Mouse (Mus musculus) cerebellum, adult 2 months (tissue): ENCODE measurements around the gene E430018J23Rik. TPM values are rescaled to one million over a fixed set of nuclear protein-coding genes. Genes with fewer than 3 reads are reported as not detected.

Experiments used
- DNase-seq, 2 experiments: peaks; one replicate each; pipeline ENCODE4 v3.0.0; 2021
- H3K27ac ChIP-seq: fragments of 200-500 bp; 2 replicates; pipeline ENCODE4 v1.5.1; 2012; ENCODE audit warnings: low read length, control low read depth, inconsistent platforms; ENCODE audit not compliant: insufficient read depth
- H3K27me3 ChIP-seq: fragments of 200-500 bp; 2 replicates; pipeline ENCODE4 v1.6.1; 2012; ENCODE audit warnings: inconsistent platforms, mild to moderate bottlenecking, low read length, moderate library complexity; ENCODE audit not compliant: control insufficient read depth, insufficient read depth
- H3K4me1 ChIP-seq: fragments of 200-500 bp; 2 replicates; pipeline ENCODE4 v1.6.1; 2011; ENCODE audit warnings: low read length; ENCODE audit not compliant: control insufficient read depth, insufficient read depth
- H3K4me3 ChIP-seq: fragments of 200-500 bp; replicated peaks from 2 replicates; pipeline ENCODE3; 2011; ENCODE audit warnings: mild to moderate bottlenecking, low read depth, low read length, control low read depth; ENCODE audit not compliant: insufficient read depth
- CTCF ChIP-seq: fragments of 200-500 bp; IDR thresholded peaks from 2 replicates; pipeline ENCODE4 v1.5.1; 2011; ENCODE audit warnings: low read depth, mild to moderate bottlenecking, control low read depth, low read length, moderate library complexity, borderline replicate concordance; ENCODE audit not compliant: insufficient read depth
- POLR2A ChIP-seq: fragments of 200-500 bp; IDR thresholded peaks from 2 replicates; pipeline ENCODE4 v1.6.1; 2011; ENCODE audit warnings: low read length, control low read depth, borderline replicate concordance; ENCODE audit not compliant: insufficient read depth
- WGBS: fragments of 180-500 bp; shearing (Covaris S2); methylation state at CpG from one replicate; pipeline ENCODE4 v1.1.7; 2018; 5-methylcytosine and 5-hydroxymethylcytosine counted together
- polyA plus RNA-seq: library from polyadenylated mRNA; depleted of rRNA; stranded (reverse); fragments of >200 nt; gene quantifications from 2 replicates; pipeline ENCODE4 v1.2.3, GENCODE M21; 2012

The E430018J23Rik gene
- polyA plus RNA-seq, 1 experiment: 4.8 TPM

DNA sequence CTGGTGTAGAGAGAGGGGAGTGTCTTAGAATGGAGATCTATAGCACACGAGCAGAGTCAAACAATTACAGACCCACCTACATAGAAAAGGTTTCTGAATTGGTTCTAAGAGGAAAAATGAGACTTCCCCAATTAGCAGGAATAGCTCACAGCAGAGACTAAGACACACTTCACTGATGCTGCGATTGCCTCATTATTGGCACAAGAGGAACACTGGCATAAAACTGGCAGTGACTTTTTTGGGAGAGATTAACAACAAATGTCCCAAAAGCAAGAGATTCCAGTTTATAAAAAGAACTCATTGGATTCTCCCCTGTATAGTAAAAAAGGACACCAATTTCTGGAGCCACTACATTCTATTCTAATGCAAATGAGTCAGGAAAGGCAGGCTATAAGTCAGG, 35.6 kb downstream of the E430018J23Rik start:
- no peak for DNase-seq
- H3K27ac ChIP-seq: no peak overlapping the region
- no peak for TF ChIP-seq CTCF
- no peak for TF ChIP-seq POLR2A
- no peaks in the 10 kb centered on the region for H3K27me3 ChIP-seq
- no peak overlapping the region for H3K4me3 ChIP-seq
- WGBS: 51% methylated on average over 2 of the region's 2 CpGs
- no peaks in the 10 kb centered on the region for H3K4me1 ChIP-seq

DNA sequence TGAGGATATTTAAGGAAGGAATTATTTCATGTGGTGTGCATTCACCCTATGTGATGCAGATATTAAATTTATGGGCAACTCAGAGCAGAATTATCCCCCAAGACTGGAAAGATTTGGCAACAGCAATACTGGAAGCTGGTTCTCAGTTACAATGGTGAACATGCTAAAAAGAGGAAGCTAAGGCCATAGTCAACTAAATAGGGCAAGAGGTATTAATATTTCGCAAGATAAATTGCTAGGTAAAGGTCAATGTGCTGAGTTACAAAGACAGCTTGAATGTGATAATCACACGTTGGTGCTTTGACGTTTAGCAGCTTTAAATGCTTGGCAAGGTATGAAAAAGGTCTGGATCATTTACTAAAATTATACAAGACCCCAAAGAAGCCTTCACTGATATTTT, 37.6 kb downstream of the E430018J23Rik start:
- H3K4me1 ChIP-seq: no peaks in the 10 kb centered on the region
- H3K4me3 ChIP-seq: no peak overlapping the region
- no peak for DNase-seq
- 67% methylated on average over 3 of the region's 3 CpGs for WGBS
- no peaks in the 10 kb centered on the region for H3K27me3 ChIP-seq
- TF ChIP-seq POLR2A (no peak), CTCF (no peak)
- no peak overlapping the region for H3K27ac ChIP-seq

DNA sequence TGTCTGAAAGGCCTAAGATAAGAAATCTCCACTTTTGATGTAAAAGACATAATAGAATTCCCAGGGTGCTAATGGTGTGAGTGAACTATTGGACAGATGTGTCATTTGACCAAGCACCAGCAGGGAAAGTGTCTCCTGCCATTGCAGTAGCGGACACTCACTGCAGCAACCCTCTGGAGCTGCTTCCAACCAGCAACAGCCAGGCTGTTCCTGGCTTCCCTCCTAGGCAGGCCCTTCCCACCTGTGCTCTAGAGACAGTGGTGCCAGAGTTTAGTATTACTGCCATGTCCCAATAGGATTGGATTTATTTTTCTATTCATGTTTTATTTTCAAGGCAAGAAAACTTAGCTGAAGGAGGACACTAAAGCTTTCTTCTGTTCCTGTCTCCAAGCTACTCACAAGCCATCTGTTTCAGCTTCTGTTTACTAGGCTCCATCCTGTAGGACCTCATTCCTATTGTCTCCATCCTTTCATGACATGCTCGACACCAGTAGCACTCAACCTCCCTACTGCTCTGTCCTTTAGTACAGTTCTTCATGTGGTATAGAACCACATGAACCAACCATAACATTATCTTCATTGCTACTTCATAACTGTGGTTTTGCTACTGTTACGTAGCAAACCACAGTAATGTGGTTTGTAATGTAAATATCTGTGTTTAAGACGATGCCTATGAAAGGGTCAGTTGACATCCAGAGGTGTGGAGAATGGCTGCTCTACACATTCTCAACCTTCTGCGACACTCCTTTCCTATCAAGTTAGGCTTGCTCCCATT, 42.0 kb downstream of the E430018J23Rik start:
- H3K27me3 ChIP-seq: no peaks in the 10 kb centered on the region
- WGBS: 83% methylated on average over 5 of the region's 5 CpGs
- TF ChIP-seq POLR2A (no peak), CTCF (no peak)
- H3K4me3 ChIP-seq: no peak overlapping the region
- DNase-seq: no peak
- H3K4me1 ChIP-seq: no peaks in the 10 kb centered on the region
- no peak overlapping the region for H3K27ac ChIP-seq

GRCm38 (mm10) chr7:127346676-127347075, 46.8 kb downstream of the E430018J23Rik start:
- DNase-seq: peak; percentile 27 to 37
- Histone ChIP-seq H3K4me3 (no peak overlapping the region), H3K27me3 (no peaks in the 10 kb centered on the region), H3K27ac (no peak overlapping the region), H3K4me1 (peaks cover 3% of the 10 kb centered on the region)
- 14% methylated on average over 8 of the region's 8 CpGs for WGBS
- TF ChIP-seq POLR2A: no peak
- no peak for TF ChIP-seq CTCF

- peak within 1 kb of the TSS; percentile 100 for H3K27ac ChIP-seq
- no peak for TF ChIP-seq CTCF
- peak; percentile 83; the same call in 1 of the 2 replicates for TF ChIP-seq POLR2A
- peak within 1 kb of the TSS; percentile 96 for H3K4me3 ChIP-seq
- DNase-seq: peak; percentile 93 to 98
- H3K27me3 ChIP-seq: no peaks in the 10 kb centered on the region
- WGBS: under 1% methylated on average over 72 of the region's 76 CpGs
- peaks cover 3% of the 10 kb centered on the region for H3K4me1 ChIP-seq
Observed at GRCm38 (mm10) chr7:127345512-127346325, 47.7 kb downstream of the E430018J23Rik start, which contains the start of gene Zfp768. Zfp768 (minus strand) TSS chr7:127345589.

DNA sequence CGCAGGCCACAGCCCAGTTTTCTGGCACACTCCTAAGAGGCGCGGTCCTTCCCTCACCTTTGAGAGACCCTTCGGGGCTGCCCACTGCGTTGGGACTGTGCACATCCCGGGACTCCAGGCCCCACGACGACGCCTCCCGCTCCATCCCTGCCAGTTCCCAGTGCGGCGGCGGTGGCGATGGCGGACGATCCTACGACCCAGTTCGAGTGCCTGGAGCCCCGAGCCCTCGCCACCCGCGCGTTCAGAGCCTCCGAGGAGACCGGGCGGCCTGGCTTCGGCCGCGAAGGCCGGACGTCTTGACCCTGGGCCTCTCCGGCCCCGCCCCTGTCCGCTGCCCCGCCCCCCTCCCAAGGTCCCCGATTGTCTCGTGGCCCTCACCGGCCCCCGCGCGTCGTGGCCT, 48.3 kb downstream of the E430018J23Rik start:
- H3K27me3 ChIP-seq: no peaks in the 10 kb centered on the region
- DNase-seq: no peak
- 2% methylated on average over 40 of the region's 42 CpGs for WGBS
- TF ChIP-seq POLR2A (0 out of 2 replicates have a peak, but pooled peaks have one; percentile 33), CTCF (no peak)
- H3K4me3 ChIP-seq: peak overlapping the region; percentile 96
- peak overlapping the region; percentile 90 for H3K27ac ChIP-seq
- H3K4me1 ChIP-seq: peaks cover 3% of the 10 kb centered on the region

GRCm38 (mm10) chr7:127344371-127344770, 49.1 kb downstream of the E430018J23Rik start:
- no peak for TF ChIP-seq POLR2A
- TF ChIP-seq CTCF: no peak
- WGBS: 68% methylated on average over 8 of the region's 8 CpGs
- Histone ChIP-seq H3K27me3 (no peaks in the 10 kb centered on the region), H3K27ac (no peak overlapping the region), H3K4me3 (peak overlapping the region; percentile 96), H3K4me1 (peaks cover 3% of the 10 kb centered on the region)
- DNase-seq: peak; percentile 17 to 26

DNA sequence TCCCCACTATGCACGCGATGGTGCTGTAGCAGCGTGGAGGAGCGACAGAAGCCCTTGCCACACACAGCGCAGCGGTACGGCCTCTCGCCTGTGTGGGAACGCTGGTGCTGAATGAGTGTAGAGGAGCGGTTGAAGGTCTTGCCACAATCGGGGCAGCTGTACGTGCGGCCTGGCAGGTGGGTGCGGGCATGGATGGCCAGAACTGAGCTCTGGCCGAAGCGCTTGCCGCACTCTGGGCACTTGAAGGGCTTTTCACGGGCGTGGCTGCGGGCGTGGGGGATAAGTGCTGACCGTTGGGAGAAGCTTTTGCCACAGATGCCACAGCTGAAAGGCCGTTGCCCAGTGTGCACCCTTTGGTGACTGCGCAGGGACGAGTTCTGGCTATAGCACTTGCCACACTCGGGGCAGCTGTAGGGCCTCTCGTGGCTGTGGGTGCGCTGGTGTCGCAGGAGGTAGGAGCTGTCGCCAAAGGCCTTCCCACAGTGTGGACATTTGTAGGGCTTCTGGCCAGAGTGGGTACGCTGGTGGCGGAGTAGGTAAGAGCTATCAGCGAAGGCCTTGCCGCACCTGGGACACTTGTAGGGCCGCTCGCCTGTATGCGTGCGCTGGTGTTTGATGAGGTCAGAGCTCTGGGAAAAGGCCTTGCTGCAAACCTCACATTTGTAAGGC, 49.9 kb downstream of the E430018J23Rik start:
- DNase-seq: peak; percentile 20 to 21
- H3K27me3 ChIP-seq: no peaks in the 10 kb centered on the region
- TF ChIP-seq CTCF (no peak), POLR2A (no peak)
- no peak overlapping the region for H3K4me3 ChIP-seq
- peaks cover 3% of the 10 kb centered on the region for H3K4me1 ChIP-seq
- WGBS: 89% methylated on average over 38 of the region's 38 CpGs
- no peak overlapping the region for H3K27ac ChIP-seq
